Mouse (Mus musculus) cerebellum, adult 2 months (tissue): ENCODE measurements around the gene Smoc1.

Experiments
- CTCF ChIP-seq: fragments of 200-500 bp; IDR thresholded peaks from 2 replicates; pipeline ENCODE4 v1.5.1; 2011; ENCODE audit warnings: low read depth, mild to moderate bottlenecking, control low read depth, low read length, moderate library complexity, borderline replicate concordance; ENCODE audit not compliant: insufficient read depth
- POLR2A ChIP-seq: fragments of 200-500 bp; IDR thresholded peaks from 2 replicates; pipeline ENCODE4 v1.6.1; 2011; ENCODE audit warnings: low read length, control low read depth, borderline replicate concordance; ENCODE audit not compliant: insufficient read depth

- no peak for TF ChIP-seq POLR2A
- no peak for TF ChIP-seq CTCF
Observed at GRCm38 (mm10) chr12:80991806-80992205, 34.8 kb upstream of the Smoc1 start.
